Mouse (Mus musculus) heart, embryonic 15.5 days (tissue): ENCODE results near the gene Actrt2. TPM values are rescaled to one million over a fixed set of nuclear protein-coding genes. Genes with fewer than 3 reads are reported as not detected.

ENCODE experiments used
- ATAC-seq: fragments of 200-750 bp; cut with Nextera tagmentation; replicated peaks from 2 replicates; pipeline ENCODE4 v1.8.0; 2017; ENCODE audit warnings: low read depth, moderate TSS enrichment; ENCODE audit not compliant: insufficient number of reproducible peaks, insufficient read depth, low FRiP score
- H3K27ac ChIP-seq: fragments of 300-500 bp; sonication (generic); 2 replicates; pipeline ENCODE4 v1.5.1; 2015; ENCODE audit warnings: mild to moderate bottlenecking, inconsistent platforms
- H3K27me3 ChIP-seq: fragments of 300-500 bp; sonication (generic); 2 replicates; pipeline ENCODE4 v1.6.1; 2015; ENCODE audit warnings: inconsistent platforms
- H3K36me3 ChIP-seq: fragments of 300-500 bp; sonication (generic); 2 replicates; pipeline ENCODE4 v1.6.1; 2015; ENCODE audit warnings: mild to moderate bottlenecking, inconsistent platforms
- H3K4me1 ChIP-seq: fragments of 300-500 bp; sonication (generic); replicated peaks from 2 replicates; pipeline ENCODE4 v1.6.1; 2015; ENCODE audit warnings: inconsistent platforms
- H3K4me2 ChIP-seq: fragments of 300-500 bp; sonication (generic); 2 replicates; pipeline ENCODE4 v1.6.1; 2015; ENCODE audit warnings: inconsistent platforms, mild to moderate bottlenecking, moderate library complexity
- H3K4me3 ChIP-seq: fragments of 300-500 bp; sonication (generic); 2 replicates; pipeline ENCODE4 v1.5.1; 2015; ENCODE audit warnings: mild to moderate bottlenecking, inconsistent platforms
- H3K9ac ChIP-seq: fragments of 300-500 bp; sonication (generic); 2 replicates; pipeline ENCODE4 v1.6.1; 2015; ENCODE audit warnings: mild to moderate bottlenecking, inconsistent platforms
- H3K9me3 ChIP-seq: fragments of 300-500 bp; sonication (generic); replicated peaks from 2 replicates; pipeline ENCODE4 v1.6.1; 2016; ENCODE audit warnings: inconsistent platforms
- WGBS: fragments of 180-500 bp; shearing (Covaris S2); methylation state at CpG from one replicate; pipeline ENCODE4 v1.1.7; 2015; ENCODE audit warnings: mixed read lengths; 5-methylcytosine and 5-hydroxymethylcytosine counted together
- polyA plus RNA-seq: library from polyadenylated mRNA; unstranded; fragments of >200 nt; fragmentation: Nextera tagmentation; extraction: Ambion mirVana; gene quantifications from 2 replicates; pipeline ENCODE4 v1.2.1, GENCODE M21; 2015

Gene Actrt2
- polyA plus RNA-seq, 1 experiment from 2014 or later = not detected

- H3K9ac ChIP-seq = peak within 1 kb of the TSS; percentile 77
- peak within 1 kb of the TSS; percentile 85 for H3K4me2 ChIP-seq
- no peaks in the 10 kb centered on the region for H3K36me3 ChIP-seq
- peak within 1 kb of the TSS; percentile 76 for H3K4me3 ChIP-seq
- H3K9me3 ChIP-seq = no peaks in the 10 kb centered on the region
- ATAC-seq = peak; percentile 43
- H3K4me1 ChIP-seq = peaks cover 23% of the 10 kb centered on the region
- peak within 1 kb of the TSS; percentile 92 for H3K27ac ChIP-seq
- peaks cover 74% of the 10 kb centered on the region for H3K27me3 ChIP-seq
- under 1% methylated on average over 47 of the region's 47 CpGs for WGBS
Observed at GRCm38 (mm10) chr4:154636721-154637311, 30.9 kb downstream of the Actrt2 start, which contains the start of gene Prdm16. TSS of gene Prdm16 (minus strand) at chr4:154636873.

GRCm38 (mm10) chr4:154636053-154636433, 31.6 kb downstream of the Actrt2 start:
- peak overlapping the region; percentile 77 for H3K9ac ChIP-seq
- WGBS = 0% methylated on average over 22 of the region's 30 CpGs

GRCm38 (mm10) chr4:154635241-154636052, 32.2 kb downstream of the Actrt2 start:
- H3K9ac ChIP-seq = peak overlapping the region; percentile 77
- H3K9me3 ChIP-seq = no peaks in the 10 kb centered on the region
- peak overlapping the region; percentile 85 for H3K4me2 ChIP-seq
- peak; percentile 9; the same call in 1 of the 2 replicates for ATAC-seq
- H3K4me3 ChIP-seq = peak overlapping the region; percentile 76
- peak overlapping the region; percentile 92 for H3K27ac ChIP-seq
- under 1% methylated on average over 94 of the region's 94 CpGs for WGBS
- no peaks in the 10 kb centered on the region for H3K36me3 ChIP-seq
- peaks cover 72% of the 10 kb centered on the region for H3K27me3 ChIP-seq
- peaks cover 29% of the 10 kb centered on the region for H3K4me1 ChIP-seq

More at GRCm38 (mm10) chr4:154636053-154636433, 31.6 kb downstream of the Actrt2 start:
- Histone ChIP-seq H3K4me3 (peak overlapping the region; percentile 76), H3K9me3 (no peaks in the 10 kb centered on the region), H3K4me2 (peak overlapping the region; percentile 85), H3K4me1 (peaks cover 26% of the 10 kb centered on the region), H3K27ac (peak overlapping the region; percentile 92), H3K27me3 (peaks cover 74% of the 10 kb centered on the region), H3K36me3 (no peaks in the 10 kb centered on the region)
- peak; percentile 65 for ATAC-seq

GRCm38 (mm10) chr4:154634470-154635240, 33.0 kb downstream of the Actrt2 start:
- Histone ChIP-seq H3K36me3 (no peaks in the 10 kb centered on the region), H3K4me2 (peak overlapping the region; percentile 85), H3K9ac (peak overlapping the region; percentile 77), H3K4me3 (peak overlapping the region; percentile 76), H3K9me3 (no peaks in the 10 kb centered on the region), H3K4me1 (peaks cover 34% of the 10 kb centered on the region), H3K27me3 (peaks cover 66% of the 10 kb centered on the region), H3K27ac (peak overlapping the region; percentile 92)
- ATAC-seq = no peak
- WGBS = 16% methylated on average over 44 of the region's 44 CpGs

DNA sequence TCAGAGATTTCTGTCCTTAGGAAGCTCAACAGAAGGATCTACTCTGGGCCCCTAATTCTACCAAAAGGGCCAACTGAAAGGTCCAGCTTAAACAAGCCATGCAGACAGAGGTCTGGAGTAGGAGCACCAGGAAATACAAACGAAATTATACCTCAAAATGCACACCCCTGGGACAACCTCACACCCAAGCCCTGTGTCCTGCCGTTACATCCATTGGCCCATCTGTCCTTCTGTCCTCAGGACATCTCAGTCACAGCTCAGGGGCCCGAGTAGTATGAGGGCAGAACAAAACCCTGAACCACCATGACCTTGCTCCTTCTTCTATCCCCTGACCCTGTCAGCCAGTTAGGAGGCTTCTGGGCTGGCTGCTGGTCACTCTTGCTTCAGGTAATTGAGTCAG, 33.7 kb downstream of the Actrt2 start:
- H3K27me3 ChIP-seq = peaks cover 60% of the 10 kb centered on the region

GRCm38 (mm10) chr4:154632800-154633764, 34.6 kb downstream of the Actrt2 start:
- Histone ChIP-seq H3K27me3 (peaks cover 54% of the 10 kb centered on the region), H3K4me1 (peaks cover 43% of the 10 kb centered on the region), H3K27ac (peak overlapping the region; percentile 37), H3K4me2 (peak overlapping the region; percentile 85), H3K9ac (peak overlapping the region; percentile 77), H3K4me3 (peak overlapping the region; percentile 76), H3K9me3 (no peaks in the 10 kb centered on the region), H3K36me3 (no peaks in the 10 kb centered on the region)
- 35% methylated on average over 14 of the region's 14 CpGs for WGBS
- ATAC-seq = no peak

More for the DNA sequence above, 33.7 kb downstream of the Actrt2 start:
- no peak for ATAC-seq
- Histone ChIP-seq H3K4me1 (peaks cover 38% of the 10 kb centered on the region), H3K4me3 (peak overlapping the region; percentile 76), H3K9ac (peak overlapping the region; percentile 77), H3K36me3 (no peaks in the 10 kb centered on the region), H3K27ac (peak overlapping the region; percentile 92), H3K4me2 (peak overlapping the region; percentile 85), H3K9me3 (no peaks in the 10 kb centered on the region)
- 33% methylated on average over 3 of the region's 3 CpGs for whole genome bisulfite sequencing

DNA sequence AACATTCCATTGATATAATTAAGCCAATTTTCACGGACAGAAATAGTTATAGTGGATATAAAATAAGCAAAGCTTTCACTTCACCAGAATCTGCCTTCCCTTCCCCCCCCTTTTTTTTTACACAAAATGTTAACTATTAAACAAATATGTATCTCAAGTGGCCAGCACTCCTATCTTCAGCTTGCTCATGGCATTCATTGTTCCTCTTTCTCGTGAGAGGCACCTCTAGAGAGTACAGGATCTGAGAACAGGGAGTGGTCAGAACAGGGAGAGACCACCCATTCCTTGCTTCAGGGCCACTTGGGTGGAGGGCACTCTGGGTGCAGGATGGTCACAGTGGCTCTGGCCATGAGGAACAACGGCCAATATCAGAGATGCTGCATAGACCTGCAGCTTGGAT, 36.9 kb downstream of the Actrt2 start:
- 38% methylated on average over 3 of the region's 3 CpGs for WGBS
- no peak for ATAC-seq
- Histone ChIP-seq H3K9me3 (no peaks in the 10 kb centered on the region), H3K4me1 (peaks cover 59% of the 10 kb centered on the region), H3K4me2 (peak overlapping the region; percentile 20), H3K4me3 (no peak overlapping the region), H3K27ac (no peak overlapping the region), H3K36me3 (no peaks in the 10 kb centered on the region), H3K9ac (no peak overlapping the region), H3K27me3 (peaks cover 43% of the 10 kb centered on the region)

GRCm38 (mm10) chr4:154627419-154628142, 40.1 kb downstream of the Actrt2 start:
- H3K27me3 ChIP-seq = peaks cover 19% of the 10 kb centered on the region
- H3K4me2 ChIP-seq = no peak overlapping the region
- H3K9ac ChIP-seq = no peak overlapping the region
- no peak overlapping the region for H3K27ac ChIP-seq
- no peaks in the 10 kb centered on the region for H3K9me3 ChIP-seq
- 76% methylated on average over 5 of the region's 5 CpGs for WGBS
- H3K4me1 ChIP-seq = peaks cover 73% of the 10 kb centered on the region
- no peaks in the 10 kb centered on the region for H3K36me3 ChIP-seq
- ATAC-seq = no peak
- no peak overlapping the region for H3K4me3 ChIP-seq

DNA sequence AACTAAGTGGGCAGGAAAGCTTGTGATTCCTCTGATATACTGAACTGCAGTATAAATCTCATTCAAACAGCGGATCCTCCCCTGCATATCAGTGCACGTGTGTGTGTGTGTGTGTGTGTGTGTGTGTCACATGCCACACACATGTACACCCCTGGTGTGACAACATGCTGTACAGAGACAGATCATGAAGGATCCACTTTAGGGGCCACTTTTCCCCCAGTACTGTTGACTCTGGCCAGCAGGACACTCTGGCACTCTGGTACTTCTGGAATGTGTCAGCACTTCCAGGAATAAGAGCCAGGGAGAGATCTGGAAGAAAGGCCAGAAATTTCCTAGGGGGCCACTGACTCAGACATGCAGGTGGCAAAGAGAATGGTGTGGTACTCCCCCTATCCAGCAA, 41.4 kb downstream of the Actrt2 start:
- Histone ChIP-seq H3K9ac (no peak overlapping the region), H3K4me3 (no peak overlapping the region), H3K4me1 (peaks cover 79% of the 10 kb centered on the region), H3K27me3 (peaks cover 14% of the 10 kb centered on the region; the same call in 1 of the 2 replicates), H3K36me3 (no peaks in the 10 kb centered on the region), H3K27ac (peak overlapping the region; percentile 53), H3K4me2 (no peak overlapping the region), H3K9me3 (no peaks in the 10 kb centered on the region)
- WGBS = 45% methylated on average over 2 of the region's 2 CpGs
- ATAC-seq = no peak; the same call in 1 of the 2 replicates

DNA sequence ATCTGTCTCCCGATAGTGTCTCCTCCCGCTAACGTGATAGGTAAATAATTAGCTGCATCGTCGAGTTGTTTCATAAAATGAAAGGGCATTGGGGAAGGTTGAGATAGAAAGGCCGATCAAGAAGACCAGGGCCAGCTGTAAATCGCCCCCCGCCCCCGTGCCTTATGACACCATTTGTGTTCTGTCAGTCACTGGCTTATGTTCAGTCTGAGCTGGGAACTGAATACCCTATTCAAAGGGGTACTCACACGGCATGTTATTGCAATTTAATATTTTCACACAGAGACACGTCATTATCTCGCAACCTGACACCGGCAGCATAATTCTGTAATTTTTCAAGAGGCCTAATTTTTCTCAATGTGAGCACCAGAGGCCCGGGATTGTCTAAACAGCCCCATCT, 42.0 kb downstream of the Actrt2 start:
- Histone ChIP-seq H3K36me3 (no peaks in the 10 kb centered on the region), H3K27me3 (peaks cover 9% of the 10 kb centered on the region; the same call in 1 of the 2 replicates), H3K4me3 (no peak overlapping the region), H3K9ac (no peak overlapping the region), H3K4me1 (peaks cover 73% of the 10 kb centered on the region), H3K4me2 (no peak overlapping the region), H3K9me3 (no peaks in the 10 kb centered on the region), H3K27ac (no peak overlapping the region)
- 57% methylated on average over 14 of the region's 14 CpGs for WGBS
- no peak for ATAC-seq
